Mouse (Mus musculus) midbrain, embryonic 13.5 days (tissue): ENCODE data around the gene Spsb4. TPM values are rescaled to one million over a fixed set of nuclear protein-coding genes. Genes with fewer than 3 reads are reported as not detected.
A peak's percentile ranks its signal among the peaks of the same experiment; 100 is the strongest.
"Not testable (repeated sequence)": the region's sequence is repeated elsewhere in the genome, so short reads cannot be mapped to it uniquely, and the experiment has no call there.

ENCODE experiments used
- ATAC-seq: fragments of 200-750 bp; cut with Nextera tagmentation; 2 replicates; pipeline ENCODE4 v1.8.0; 2017; ENCODE audit warnings: mild to moderate bottlenecking, moderate TSS enrichment, moderate library complexity
- H3K27ac ChIP-seq: fragments of 300-500 bp; sonication (generic); 2 replicates; pipeline ENCODE4 v1.5.1; 2015; ENCODE audit warnings: inconsistent platforms, mild to moderate bottlenecking, moderate library complexity
- H3K27me3 ChIP-seq: fragments of 300-500 bp; sonication (generic); 2 replicates; pipeline ENCODE4 v1.6.1; 2015; ENCODE audit warnings: mild to moderate bottlenecking, inconsistent platforms
- H3K36me3 ChIP-seq: fragments of 300-500 bp; sonication (generic); 2 replicates; pipeline ENCODE4 v1.6.1; 2015; ENCODE audit warnings: mild to moderate bottlenecking, inconsistent platforms
- H3K4me1 ChIP-seq: fragments of 300-500 bp; sonication (generic); replicated peaks from 2 replicates; pipeline ENCODE4 v1.6.1; 2015; ENCODE audit warnings: inconsistent platforms
- H3K4me2 ChIP-seq: fragments of 300-500 bp; sonication (generic); replicated peaks from 2 replicates; pipeline ENCODE4 v1.6.1; 2015; ENCODE audit warnings: moderate library complexity, mild to moderate bottlenecking, inconsistent platforms
- H3K4me3 ChIP-seq: fragments of 300-500 bp; sonication (generic); replicated peaks from 2 replicates; pipeline ENCODE4 v1.5.1; 2015; ENCODE audit warnings: mild to moderate bottlenecking, inconsistent platforms
- H3K9ac ChIP-seq: fragments of 300-500 bp; sonication (generic); replicated peaks from 2 replicates; pipeline ENCODE4 v1.6.1; 2015; ENCODE audit warnings: mild to moderate bottlenecking, inconsistent platforms
- H3K9me3 ChIP-seq: fragments of 300-500 bp; sonication (generic); 2 replicates; pipeline ENCODE4 v1.6.1; 2016; ENCODE audit warnings: mild to moderate bottlenecking, inconsistent platforms
- WGBS: fragments of 180-500 bp; shearing (Covaris S2); methylation state at CpG from one replicate; pipeline ENCODE4 v1.1.7; 2015; 5-methylcytosine and 5-hydroxymethylcytosine counted together
- polyA plus RNA-seq: library from polyadenylated mRNA; unstranded; fragments of >200 nt; fragmentation: Nextera tagmentation; extraction: Ambion mirVana; gene quantifications from 2 replicates; pipeline ENCODE4 v1.2.1, GENCODE M21; 2015

The Spsb4 gene
- polyA plus RNA-seq, 1 experiment from 2014 or later, result 64.9 TPM

DNA sequence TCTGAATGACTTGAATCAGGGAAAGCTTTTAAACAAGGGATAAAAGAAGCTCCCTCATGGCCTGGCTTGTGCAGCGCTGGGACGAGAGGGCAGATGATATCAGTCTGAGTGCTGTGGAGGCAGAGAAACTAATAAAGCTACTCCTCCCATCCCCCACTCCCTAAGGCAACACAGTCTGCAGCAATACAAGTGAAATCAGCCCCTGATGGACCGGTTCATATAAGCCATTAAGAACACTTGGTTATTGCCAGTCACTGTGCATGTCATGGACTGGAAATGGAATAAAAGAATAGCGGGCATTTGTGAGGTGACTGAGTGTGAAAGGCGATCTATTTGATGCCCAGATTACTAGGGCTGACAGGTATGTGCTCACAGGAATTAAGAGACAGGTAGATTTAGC lies 79.8 kb downstream of the Spsb4 start:
- Histone ChIP-seq H3K9ac (no peak overlapping the region), H3K27ac (peak overlapping the region; percentile 80)
- WGBS, result 63% methylated on average over 5 of the region's 5 CpGs

DNA sequence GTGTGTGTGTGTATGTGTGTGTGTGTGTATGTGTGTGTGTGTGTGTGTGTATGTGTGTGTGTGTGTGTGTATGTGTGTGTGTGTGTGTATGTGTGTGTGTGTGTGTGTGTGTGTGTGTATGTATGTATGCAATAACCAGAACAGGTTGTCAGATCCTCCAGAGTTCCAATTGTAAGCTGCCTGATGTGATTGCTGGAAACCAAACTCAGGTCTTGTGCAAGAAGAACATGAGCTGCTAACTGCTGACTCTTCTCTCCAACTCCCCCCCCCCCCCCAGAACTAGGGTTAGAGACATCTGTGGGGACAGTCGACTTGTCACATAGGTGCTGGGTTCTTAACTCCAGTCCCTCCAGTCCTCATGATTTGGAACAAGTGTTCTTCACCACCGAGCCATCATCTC lies 82.2 kb downstream of the Spsb4 start:
- WGBS, result 89% methylated on average over 2 of the region's 2 CpGs
- not testable (repeated sequence) for H3K4me3 ChIP-seq, H3K4me2 ChIP-seq, H3K27ac ChIP-seq, H3K9me3 ChIP-seq, H3K9ac ChIP-seq, H3K27me3 ChIP-seq, ATAC-seq
- Histone ChIP-seq H3K36me3 (peaks cover 16% of the 10 kb centered on the region), H3K4me1 (peaks cover 14% of the 10 kb centered on the region)

More for the DNA sequence above, 79.8 kb downstream of the Spsb4 start:
- peak; percentile 62; the same call in 1 of the 2 replicates for ATAC-seq
- no peak overlapping the region for H3K4me3 ChIP-seq
- peaks cover 14% of the 10 kb centered on the region for H3K4me1 ChIP-seq
- H3K9me3 ChIP-seq, result no peaks in the 10 kb centered on the region
- no peaks in the 10 kb centered on the region for H3K27me3 ChIP-seq
- no peak overlapping the region for H3K4me2 ChIP-seq
- H3K36me3 ChIP-seq, result peaks cover 40% of the 10 kb centered on the region

DNA sequence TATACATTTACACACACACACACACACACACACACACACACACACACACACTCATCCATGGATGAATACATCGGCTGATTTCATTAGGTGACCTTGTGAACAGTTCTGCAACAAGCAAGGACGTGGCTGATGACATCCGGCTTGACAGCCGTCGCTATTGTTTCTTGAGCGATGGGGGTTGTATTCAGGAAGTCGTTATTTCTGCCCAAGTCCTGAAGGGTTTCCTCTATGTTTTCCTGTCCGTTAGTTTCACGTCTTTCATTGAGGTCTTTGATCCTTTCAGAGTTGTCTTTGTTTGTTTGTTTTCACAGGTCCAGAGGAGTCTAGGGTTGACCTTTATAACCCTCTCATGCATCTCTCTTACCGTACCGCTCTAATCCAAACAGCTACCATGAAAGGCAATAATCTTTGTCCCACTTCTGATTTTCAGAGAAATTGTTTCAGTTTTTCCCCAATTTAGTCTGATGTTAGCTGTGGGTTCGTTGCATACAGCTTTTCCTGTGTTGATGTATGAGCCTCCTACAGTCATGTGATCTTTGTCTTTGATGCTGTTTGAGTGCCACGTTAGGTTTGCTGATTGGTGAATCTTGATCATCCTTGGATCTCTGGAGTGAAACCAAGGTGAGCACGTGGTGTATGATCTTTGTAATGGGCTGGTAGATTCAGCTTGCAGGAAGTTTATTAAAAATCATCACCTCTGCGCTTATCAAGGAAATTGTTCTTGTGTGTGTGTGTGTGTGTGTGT lies 82.9 kb downstream of the Spsb4 start:
- peaks cover 9% of the 10 kb centered on the region; the same call in 1 of the 2 replicates for H3K36me3 ChIP-seq
- H3K27me3 ChIP-seq, result no peaks in the 10 kb centered on the region
- no peak overlapping the region for H3K4me3 ChIP-seq
- WGBS, result 64% methylated on average over 15 of the region's 15 CpGs
- ATAC-seq, result no peak
- H3K4me2 ChIP-seq, result no peak overlapping the region
- no peak overlapping the region for H3K27ac ChIP-seq
- H3K9me3 ChIP-seq, result 0 out of 2 replicates have a peak, but pooled peaks cover 3% of the 10 kb centered on the region
- H3K9ac ChIP-seq, result no peak overlapping the region
- peaks cover 14% of the 10 kb centered on the region for H3K4me1 ChIP-seq

DNA sequence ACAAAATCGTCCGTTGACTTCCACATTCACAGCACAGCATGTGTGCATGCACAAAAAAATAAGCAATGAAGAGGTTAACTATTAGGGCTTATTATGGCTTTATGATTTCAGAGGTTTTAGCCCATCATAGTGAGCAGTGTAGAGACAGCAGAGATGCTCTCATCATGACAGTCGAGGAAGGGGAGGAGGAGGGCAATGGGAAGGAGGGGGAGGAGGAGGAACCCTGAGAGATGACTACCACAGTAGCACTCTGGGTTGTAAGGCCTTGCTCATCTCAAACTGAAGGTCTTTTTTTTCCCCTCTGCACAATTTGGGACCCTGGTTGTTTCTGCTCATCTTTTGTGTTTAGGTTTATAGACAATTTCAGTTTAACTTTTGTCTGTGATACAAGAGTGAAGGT lies 83.8 kb downstream of the Spsb4 start:
- no peak for ATAC-seq
- WGBS, result 82% methylated on average over 3 of the region's 3 CpGs
- Histone ChIP-seq H3K4me1 (peaks cover 14% of the 10 kb centered on the region), H3K9me3 (0 out of 2 replicates have a peak, but pooled peaks cover 3% of the 10 kb centered on the region), H3K4me3 (no peak overlapping the region), H3K27ac (no peak overlapping the region), H3K9ac (no peak overlapping the region), H3K27me3 (no peaks in the 10 kb centered on the region), H3K36me3 (peaks cover 8% of the 10 kb centered on the region; the same call in 1 of the 2 replicates), H3K4me2 (no peak overlapping the region)

DNA sequence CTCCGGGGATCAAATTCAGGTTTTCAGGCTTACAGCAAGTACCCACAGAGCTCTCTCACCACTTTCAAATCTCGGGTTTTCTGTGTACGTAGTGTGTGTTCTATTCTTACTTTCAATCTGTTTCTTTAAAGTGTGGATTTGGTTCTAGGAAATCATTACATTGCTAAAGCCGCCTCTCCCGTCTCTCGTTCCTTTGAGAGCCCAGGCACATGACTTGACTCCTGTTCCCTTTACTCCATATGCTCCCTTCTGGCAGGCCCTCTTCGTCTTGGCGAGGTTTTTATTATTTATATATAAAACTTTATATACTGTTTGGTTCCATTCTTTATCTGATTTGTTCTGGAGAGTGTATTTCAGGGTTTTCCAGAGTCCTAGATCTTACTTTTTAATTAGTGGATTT lies 85.9 kb downstream of the Spsb4 start:
- Histone ChIP-seq H3K9ac (no peak overlapping the region), H3K4me1 (no peaks in the 10 kb centered on the region), H3K36me3 (peaks cover 3% of the 10 kb centered on the region; the same call in 1 of the 2 replicates), H3K4me3 (no peak overlapping the region), H3K27me3 (no peaks in the 10 kb centered on the region), H3K27ac (no peak overlapping the region), H3K4me2 (no peak overlapping the region), H3K9me3 (0 out of 2 replicates have a peak, but pooled peaks cover 3% of the 10 kb centered on the region)
- 92% methylated on average over 8 of the region's 8 CpGs for WGBS
- ATAC-seq, result no peak

DNA sequence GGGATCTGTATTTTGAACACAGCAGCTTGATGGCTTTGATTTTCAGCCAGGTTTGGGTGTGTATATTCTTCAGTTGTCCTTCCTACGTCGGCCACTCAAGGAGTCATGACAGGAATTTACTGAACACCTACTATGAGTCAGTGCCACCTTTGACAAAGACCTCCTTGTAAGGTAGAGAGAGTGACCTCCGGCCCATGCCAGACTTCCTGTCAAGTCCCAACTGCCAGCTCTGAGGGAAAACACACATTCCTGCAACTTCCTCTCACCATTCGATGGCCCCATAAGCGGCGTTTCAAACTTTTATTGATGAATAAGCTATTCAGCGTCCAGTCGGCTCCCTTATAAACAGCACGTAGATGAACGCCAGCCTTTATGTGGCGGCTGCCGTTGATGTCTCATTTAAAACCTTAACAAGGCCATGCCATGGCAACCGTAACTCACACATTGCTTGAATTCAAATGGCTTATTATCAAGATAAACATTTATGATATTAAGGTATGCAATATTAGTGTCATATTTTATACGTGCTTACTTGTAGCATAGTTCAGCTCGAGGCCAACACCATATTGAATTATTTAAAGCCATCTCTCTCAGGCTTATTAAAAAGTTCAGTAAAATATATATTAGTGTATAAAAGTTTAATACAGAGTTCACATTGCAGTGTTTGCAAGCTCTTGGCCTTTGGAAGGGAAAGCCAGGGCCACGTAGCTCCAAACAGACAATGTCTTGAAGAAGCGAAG lies 94.9 kb downstream of the Spsb4 start:
- Histone ChIP-seq H3K9ac (no peak overlapping the region), H3K4me1 (peaks cover 4% of the 10 kb centered on the region; the same call in 1 of the 2 replicates), H3K27me3 (no peaks in the 10 kb centered on the region), H3K36me3 (no peaks in the 10 kb centered on the region), H3K4me2 (no peak overlapping the region), H3K27ac (peak overlapping the region; percentile 41; the same call in 1 of the 2 replicates), H3K4me3 (no peak overlapping the region), H3K9me3 (peaks cover 10% of the 10 kb centered on the region; the same call in 1 of the 2 replicates)
- ATAC-seq, result no peak
- WGBS, result 87% methylated on average over 17 of the region's 17 CpGs

DNA sequence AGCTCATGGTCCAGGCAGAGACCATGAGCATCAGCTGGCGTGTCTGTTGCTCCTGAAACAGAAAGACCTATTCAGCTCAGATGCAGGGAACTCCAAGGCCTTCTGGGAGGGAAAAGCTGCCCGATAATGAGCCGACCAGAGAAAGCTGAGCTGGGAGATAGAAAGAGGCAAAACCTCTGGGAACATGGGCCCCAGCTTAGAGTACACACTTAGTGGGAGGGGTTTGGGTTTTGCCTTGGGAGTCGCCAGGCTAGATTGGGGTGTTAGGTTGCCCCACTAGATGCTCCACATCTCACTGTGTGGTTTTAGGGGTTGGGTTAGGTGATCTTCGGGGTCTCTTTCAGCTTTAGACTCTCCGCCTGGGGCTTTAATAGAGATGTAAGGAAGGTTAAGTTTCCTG lies 95.5 kb downstream of the Spsb4 start:
- H3K4me3 ChIP-seq, result no peak overlapping the region
- no peak overlapping the region for H3K9ac ChIP-seq
- H3K9me3 ChIP-seq, result peaks cover 10% of the 10 kb centered on the region; the same call in 1 of the 2 replicates
- no peaks in the 10 kb centered on the region for H3K36me3 ChIP-seq
- no peak overlapping the region for H3K4me2 ChIP-seq
- peaks cover 4% of the 10 kb centered on the region; the same call in 1 of the 2 replicates for H3K4me1 ChIP-seq
- H3K27me3 ChIP-seq, result no peaks in the 10 kb centered on the region
- H3K27ac ChIP-seq, result peak overlapping the region; percentile 41; the same call in 1 of the 2 replicates
- WGBS, result 74% methylated on average over 6 of the region's 6 CpGs
- ATAC-seq, result no peak

DNA sequence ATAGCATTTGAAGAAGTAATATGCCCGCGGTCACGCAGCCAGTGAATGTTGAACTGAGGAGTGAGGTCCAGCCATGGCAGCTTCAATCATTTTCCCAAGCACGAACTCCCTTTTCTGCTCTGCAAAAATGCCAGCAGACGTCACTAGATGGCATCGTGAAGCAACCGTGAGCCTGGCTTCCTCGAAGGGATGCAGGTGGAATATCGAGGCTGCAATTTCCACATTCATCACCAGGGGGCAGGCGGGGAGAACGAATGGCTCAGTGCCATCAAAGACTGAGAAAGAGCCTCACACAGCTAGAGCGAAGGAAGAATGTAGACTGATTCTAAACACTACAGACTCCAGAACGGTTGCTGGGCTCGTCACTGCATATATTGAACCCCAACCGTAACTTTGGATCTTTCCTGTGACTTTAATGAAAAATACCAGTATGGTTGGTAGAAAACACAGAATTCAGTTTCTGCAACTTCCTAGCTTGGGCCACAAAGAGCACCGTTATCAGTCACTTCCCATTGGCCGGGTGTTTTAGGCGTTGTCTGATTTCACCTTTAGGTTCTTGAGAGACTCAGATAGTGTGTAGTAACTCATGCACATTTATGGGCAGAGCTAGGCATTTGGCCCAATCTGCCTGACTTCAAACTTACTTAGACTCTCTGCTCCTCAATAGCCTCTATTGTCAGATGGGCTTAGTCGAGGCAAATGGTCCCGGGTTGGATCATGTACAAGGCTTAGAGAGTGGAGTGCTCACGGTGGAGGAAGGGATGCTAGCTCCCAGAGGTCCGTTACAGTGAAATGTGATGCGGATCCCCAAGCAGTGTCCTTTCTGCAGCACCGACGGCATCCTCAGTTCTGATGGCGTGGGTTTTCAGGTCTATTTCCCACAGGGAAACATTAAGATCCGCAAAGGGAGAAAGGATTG lies 101.8 kb downstream of the Spsb4 start:
- ATAC-seq, result peak; percentile 83
- H3K9ac ChIP-seq, result no peak overlapping the region

DNA sequence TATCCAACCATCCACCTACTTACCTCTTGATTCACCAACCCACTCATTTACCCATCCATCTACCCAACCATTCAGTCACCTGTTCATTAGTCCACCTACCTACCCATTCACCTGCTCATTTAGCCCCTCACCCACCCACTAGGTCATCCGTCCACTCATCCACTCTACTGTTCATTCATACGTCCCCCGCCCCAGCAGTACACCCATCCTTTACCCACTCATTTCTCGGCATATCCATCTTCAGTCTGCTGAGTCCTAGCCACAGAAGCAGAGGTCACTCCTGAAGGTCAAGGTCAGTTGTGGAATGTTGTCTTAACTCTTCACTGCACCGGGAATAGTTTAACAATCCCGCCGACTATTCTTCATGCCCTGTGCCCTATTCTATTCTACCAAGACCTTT lies 102.6 kb downstream of the Spsb4 start:
- ATAC-seq, result peak; percentile 46
- H3K4me3 ChIP-seq, result no peak overlapping the region
- H3K27ac ChIP-seq, result no peak overlapping the region
- H3K4me2 ChIP-seq, result no peak overlapping the region
- 0 out of 2 replicates have a peak, but pooled peaks cover 7% of the 10 kb centered on the region for H3K9me3 ChIP-seq
- no peak overlapping the region for H3K9ac ChIP-seq
- WGBS, result 55% methylated on average over 7 of the region's 7 CpGs
- H3K27me3 ChIP-seq, result no peaks in the 10 kb centered on the region
- no peaks in the 10 kb centered on the region for H3K36me3 ChIP-seq
- peaks cover 6% of the 10 kb centered on the region for H3K4me1 ChIP-seq

More for the DNA sequence above, 101.8 kb downstream of the Spsb4 start:
- WGBS, result 35% methylated on average over 27 of the region's 27 CpGs
- H3K9me3 ChIP-seq, result 0 out of 2 replicates have a peak, but pooled peaks cover 7% of the 10 kb centered on the region
- H3K27ac ChIP-seq, result no peak overlapping the region
- H3K4me1 ChIP-seq, result peaks cover 6% of the 10 kb centered on the region
- H3K4me2 ChIP-seq, result no peak overlapping the region
- no peaks in the 10 kb centered on the region for H3K27me3 ChIP-seq
- H3K4me3 ChIP-seq, result no peak overlapping the region
- H3K36me3 ChIP-seq, result no peaks in the 10 kb centered on the region

DNA sequence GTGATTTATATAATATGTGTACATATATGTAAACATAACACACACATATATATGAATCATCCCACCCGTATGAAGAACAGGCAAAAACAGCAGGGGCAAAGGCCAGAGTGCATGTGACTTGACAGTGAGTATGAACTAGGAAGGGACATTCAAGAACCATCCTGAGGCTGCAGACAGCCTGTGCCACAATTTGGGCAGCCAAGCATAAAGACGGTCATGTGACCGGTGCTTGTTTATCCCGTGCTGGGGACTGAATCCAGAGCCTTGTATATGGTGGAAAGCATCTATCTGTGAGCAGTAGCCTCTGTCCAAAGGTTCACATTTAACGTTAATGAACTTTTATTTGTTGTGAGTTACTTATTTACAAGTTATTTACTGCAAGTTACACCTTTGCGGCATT lies 103.8 kb downstream of the Spsb4 start:
- no peak overlapping the region for H3K4me3 ChIP-seq
- no peak for ATAC-seq
- no peak overlapping the region for H3K4me2 ChIP-seq
- H3K36me3 ChIP-seq, result no peaks in the 10 kb centered on the region
- H3K9ac ChIP-seq, result no peak overlapping the region
- WGBS, result 73% methylated on average over 6 of the region's 6 CpGs
- H3K27me3 ChIP-seq, result no peaks in the 10 kb centered on the region
- H3K27ac ChIP-seq, result no peak overlapping the region
- peaks cover 6% of the 10 kb centered on the region for H3K4me1 ChIP-seq
- 0 out of 2 replicates have a peak, but pooled peaks cover 5% of the 10 kb centered on the region for H3K9me3 ChIP-seq

DNA sequence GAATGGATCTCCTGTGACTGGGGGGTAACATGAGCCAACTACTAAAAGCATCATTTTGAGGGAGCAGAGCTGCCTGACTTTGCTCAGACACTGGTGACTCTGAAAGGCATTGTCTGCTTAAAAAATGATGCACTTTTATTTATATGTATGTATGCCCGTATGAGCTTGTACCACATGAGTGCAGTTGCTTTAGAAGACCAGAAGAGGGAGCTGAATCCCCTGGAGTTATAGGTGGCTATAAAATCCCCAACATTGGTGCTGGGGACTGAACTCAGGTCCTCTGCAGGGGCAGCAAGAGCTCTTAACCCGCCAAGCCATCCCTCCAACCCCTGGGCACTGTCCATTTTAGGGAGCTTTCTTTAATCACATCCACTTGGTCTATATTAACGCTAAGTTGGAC lies 104.6 kb downstream of the Spsb4 start:
- H3K27me3 ChIP-seq, result no peaks in the 10 kb centered on the region
- no peak overlapping the region for H3K27ac ChIP-seq
- peaks cover 6% of the 10 kb centered on the region for H3K4me1 ChIP-seq
- H3K36me3 ChIP-seq, result no peaks in the 10 kb centered on the region
- ATAC-seq, result no peak
- WGBS, result 88% methylated on average over 3 of the region's 3 CpGs
- no peak overlapping the region for H3K4me3 ChIP-seq
- H3K4me2 ChIP-seq, result no peak overlapping the region
- H3K9me3 ChIP-seq, result no peaks in the 10 kb centered on the region
- no peak overlapping the region for H3K9ac ChIP-seq
